Mouse (Mus musculus): Measurements from ENCODE around the gene Pole4. TPM values are rescaled to one million over a fixed set of nuclear protein-coding genes. Genes with fewer than 3 reads are reported as not detected.

Pole4 gene
- polyA plus RNA-seq, 1 experiment from 2014 or later: 103 TPM

DNA sequence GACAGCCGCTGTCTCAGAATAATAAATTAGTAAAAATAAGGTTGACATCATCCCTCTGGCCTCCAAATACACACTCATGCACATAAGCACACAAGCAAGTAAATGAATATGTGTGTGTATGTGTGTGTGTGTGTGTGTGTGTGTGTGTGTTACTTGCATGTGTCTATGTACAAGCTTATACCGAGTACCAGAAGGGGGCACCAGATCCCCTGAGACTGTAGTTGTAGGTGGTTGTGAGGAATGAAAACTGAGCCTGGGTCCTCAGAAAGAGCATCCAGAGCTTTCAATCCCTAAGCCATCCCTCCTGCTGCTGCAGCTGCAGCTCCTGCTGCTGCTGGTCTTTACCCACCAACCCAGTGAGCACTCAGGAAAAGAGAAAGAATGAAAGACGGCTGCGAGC is 96.4 kb downstream of the Pole4 start:
- WGBS: 85% methylated on average over 4 of the region's 4 CpGs
- H3K4me1 ChIP-seq (replicated peaks): peaks cover 10% of the 10 kb centered on the region
- no peak overlapping the region for H3K4me2 ChIP-seq
- H3K36me3 ChIP-seq: no peaks in the 10 kb centered on the region
- no peak overlapping the region for H3K9ac ChIP-seq
- ATAC-seq (ENCODE audit: low FRiP score): no peak
- no peaks in the 10 kb centered on the region for H3K27me3 ChIP-seq
- no peak overlapping the region for H3K4me3 ChIP-seq
- no peaks in the 10 kb centered on the region for H3K9me3 ChIP-seq
- no peak overlapping the region for H3K27ac ChIP-seq

DNA sequence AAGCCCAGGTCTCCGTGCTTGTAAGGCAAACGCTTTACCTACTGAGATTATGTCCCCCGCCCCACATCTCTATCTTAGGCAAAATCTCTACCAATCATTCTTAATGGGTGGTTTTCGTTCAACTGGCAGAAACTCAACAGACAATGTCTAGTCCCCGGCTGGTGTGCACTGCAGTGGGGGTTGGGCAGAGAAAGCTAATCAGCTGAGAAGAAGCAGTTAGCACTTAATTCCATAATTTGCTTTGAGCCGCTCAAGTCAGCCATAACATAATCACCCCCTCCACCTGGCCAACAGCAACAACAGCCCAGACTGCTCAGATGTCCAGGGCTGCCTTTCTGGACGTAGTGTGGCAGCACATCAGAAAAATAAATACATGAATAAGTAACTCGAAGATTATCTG is 100.4 kb downstream of the Pole4 start:
- H3K4me2 ChIP-seq: no peak overlapping the region
- H3K36me3 ChIP-seq: no peaks in the 10 kb centered on the region
- 66% methylated on average over 8 of the region's 8 CpGs for WGBS
- no peak overlapping the region for H3K9ac ChIP-seq
- peaks cover 15% of the 10 kb centered on the region for H3K4me1 ChIP-seq (replicated peaks)
- H3K27me3 ChIP-seq: no peaks in the 10 kb centered on the region
- H3K27ac ChIP-seq: no peak overlapping the region
- ATAC-seq (ENCODE audit: low FRiP score): no peak
- no peaks in the 10 kb centered on the region for H3K9me3 ChIP-seq
- no peak overlapping the region for H3K4me3 ChIP-seq

DNA sequence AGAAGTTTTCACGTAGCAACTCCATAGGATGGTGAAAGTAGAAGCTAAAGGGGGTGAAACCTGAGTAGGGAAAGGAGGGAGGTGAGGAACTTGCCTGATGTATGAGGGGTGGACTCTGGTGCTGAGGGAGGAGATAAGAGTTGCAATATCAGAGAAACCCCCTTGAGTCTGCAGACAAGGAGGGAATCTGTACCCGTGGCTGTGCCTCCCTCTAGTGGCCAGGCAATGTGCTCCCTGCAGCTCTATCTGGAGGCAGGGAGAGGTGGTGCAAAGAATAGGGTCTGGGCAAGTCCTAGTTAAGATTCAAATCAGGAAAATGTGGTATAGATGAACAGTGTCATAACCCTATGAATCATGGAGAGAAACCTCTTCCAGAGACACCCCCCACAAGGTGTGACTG is 101.5 kb downstream of the Pole4 start:
- H3K4me3 ChIP-seq: no peak overlapping the region
- peaks cover 9% of the 10 kb centered on the region; the same call in 1 of the 2 replicates for H3K4me1 ChIP-seq (replicated peaks)
- no peak overlapping the region for H3K4me2 ChIP-seq
- H3K9ac ChIP-seq: no peak overlapping the region
- ATAC-seq (ENCODE audit: low FRiP score): peak; percentile 72; the same call in 1 of the 2 replicates
- H3K27ac ChIP-seq: no peak overlapping the region
- 51% methylated on average over 2 of the region's 2 CpGs for WGBS
- H3K36me3 ChIP-seq: no peaks in the 10 kb centered on the region
- no peaks in the 10 kb centered on the region for H3K27me3 ChIP-seq
- no peaks in the 10 kb centered on the region for H3K9me3 ChIP-seq

DNA sequence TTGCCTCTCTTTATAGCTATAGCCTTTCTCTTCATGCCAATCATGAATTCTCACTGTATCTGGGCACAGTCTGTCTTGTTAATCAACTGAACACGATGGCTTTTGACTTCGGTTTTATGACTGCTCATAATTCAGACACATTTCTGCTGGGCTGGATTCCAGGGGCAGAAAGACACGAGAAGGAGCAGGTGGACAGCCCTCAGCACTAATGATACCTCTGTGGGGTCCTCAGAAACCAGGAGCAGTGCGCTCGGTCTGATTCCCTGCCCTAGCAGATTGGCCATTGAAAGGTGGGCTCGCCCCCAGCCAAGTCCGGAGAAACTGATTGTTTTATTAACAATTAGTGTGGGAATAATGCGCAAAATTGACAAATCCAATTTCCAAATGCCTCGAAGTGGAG is 101.9 kb downstream of the Pole4 start:
- no peak overlapping the region for H3K4me3 ChIP-seq
- no peaks in the 10 kb centered on the region for H3K27me3 ChIP-seq
- 84% methylated on average over 9 of the region's 9 CpGs for WGBS
- no peak for ATAC-seq (ENCODE audit: low FRiP score)
- H3K9me3 ChIP-seq: no peaks in the 10 kb centered on the region
- no peak overlapping the region for H3K4me2 ChIP-seq
- no peaks in the 10 kb centered on the region for H3K36me3 ChIP-seq
- H3K4me1 ChIP-seq (replicated peaks): peaks cover 9% of the 10 kb centered on the region; the same call in 1 of the 2 replicates
- H3K27ac ChIP-seq: no peak overlapping the region
- H3K9ac ChIP-seq: no peak overlapping the region

DNA sequence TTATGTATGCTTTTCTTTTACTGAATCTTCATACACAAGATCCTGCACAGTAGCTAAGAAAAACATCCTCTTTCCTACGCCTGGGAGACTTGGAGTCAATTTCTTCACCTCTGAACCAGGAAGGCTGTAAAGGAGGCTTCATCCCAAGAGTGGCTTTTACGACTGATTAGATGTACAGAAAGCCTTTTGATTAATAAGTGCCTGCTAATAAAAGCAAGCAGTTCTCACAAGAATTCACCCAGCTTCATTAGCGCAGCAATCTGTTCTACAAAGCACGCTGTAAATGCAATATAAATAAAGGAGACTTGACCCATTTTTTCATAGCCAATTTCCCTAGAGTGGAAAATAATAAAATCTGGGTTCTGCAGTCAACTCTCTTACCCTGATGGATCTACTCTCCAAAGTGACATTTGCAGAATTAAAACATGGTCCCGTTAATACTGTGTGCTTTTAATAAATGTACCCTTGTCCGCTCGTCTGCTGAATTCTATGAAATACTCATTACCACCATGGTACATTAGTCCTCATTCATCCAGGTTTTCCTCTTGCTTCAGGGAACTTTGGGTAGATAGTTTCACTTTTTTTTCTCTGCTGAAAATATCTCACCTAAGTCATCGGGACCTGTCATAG is 109.6 kb downstream of the Pole4 start:
- 58% methylated on average over 8 of the region's 8 CpGs for WGBS
- Histone ChIP-seq H3K27ac (no peak overlapping the region), H3K36me3 (no peaks in the 10 kb centered on the region)

DNA sequence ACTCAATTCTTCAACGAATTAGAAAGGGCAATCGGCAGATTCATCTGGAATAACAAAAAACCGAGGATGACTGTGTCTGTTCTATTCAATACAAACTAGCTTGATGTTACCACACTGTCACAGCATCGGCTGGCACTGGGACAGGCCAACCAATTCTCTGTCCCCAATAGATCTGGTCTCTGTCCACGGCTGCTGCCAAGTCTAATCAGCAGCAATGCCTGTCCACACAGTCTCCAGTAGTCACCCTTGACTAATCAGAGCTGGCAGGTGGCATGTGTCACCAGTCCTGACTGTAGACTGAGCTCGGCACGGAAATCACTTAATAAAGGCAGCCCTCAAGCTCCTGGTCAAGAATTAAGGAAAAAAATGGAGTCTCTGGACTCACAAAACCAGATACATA is 115.8 kb downstream of the Pole4 start:
- no peaks in the 10 kb centered on the region for H3K36me3 ChIP-seq
- H3K4me1 ChIP-seq (replicated peaks): no peaks in the 10 kb centered on the region
- no peak overlapping the region for H3K4me3 ChIP-seq
- no peak overlapping the region for H3K9ac ChIP-seq
- no peak for ATAC-seq (ENCODE audit: low FRiP score)
- no peaks in the 10 kb centered on the region for H3K9me3 ChIP-seq
- H3K4me2 ChIP-seq: no peak overlapping the region
- no peaks in the 10 kb centered on the region for H3K27me3 ChIP-seq
- WGBS: 83% methylated on average over 7 of the region's 7 CpGs
- H3K27ac ChIP-seq: no peak overlapping the region

More for the DNA sequence above, 109.6 kb downstream of the Pole4 start:
- Histone ChIP-seq H3K9me3 (no peaks in the 10 kb centered on the region), H3K9ac (no peak overlapping the region), H3K4me2 (no peak overlapping the region), H3K4me1 (replicated peaks) (0 out of 2 replicates have a peak, but pooled peaks cover 4% of the 10 kb centered on the region), H3K4me3 (no peak overlapping the region), H3K27me3 (no peaks in the 10 kb centered on the region)
- 0 out of 2 replicates have a peak, but pooled peaks have one; percentile 17 for ATAC-seq (ENCODE audit: low FRiP score)

DNA sequence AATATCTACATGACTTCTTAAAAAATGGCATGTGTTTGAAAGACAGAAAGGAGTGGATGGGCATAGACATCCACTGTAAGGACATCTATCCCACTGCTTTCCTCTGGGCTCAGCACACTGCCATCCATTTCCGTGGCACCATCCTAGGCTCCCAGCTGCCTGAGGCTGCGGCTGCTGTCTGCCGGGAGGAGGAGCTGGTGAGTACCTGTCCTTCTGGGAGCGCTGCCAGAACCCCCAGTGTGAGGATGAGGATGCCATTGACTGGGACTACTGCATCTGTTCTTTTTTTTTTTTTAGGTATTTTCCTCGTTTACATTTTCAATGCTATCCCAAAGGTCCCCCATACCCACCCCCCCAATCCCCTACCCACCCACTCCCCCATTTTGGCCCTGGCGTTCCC is 119.8 kb downstream of the Pole4 start:
- H3K4me2 ChIP-seq: no peak overlapping the region
- 58% methylated on average over 6 of the region's 6 CpGs for WGBS
- no peaks in the 10 kb centered on the region for H3K27me3 ChIP-seq
- no peaks in the 10 kb centered on the region for H3K9me3 ChIP-seq
- no peak overlapping the region for H3K27ac ChIP-seq
- ATAC-seq (ENCODE audit: low FRiP score): no peak
- no peaks in the 10 kb centered on the region for H3K4me1 ChIP-seq (replicated peaks)
- no peak overlapping the region for H3K4me3 ChIP-seq
- H3K9ac ChIP-seq: no peak overlapping the region
- H3K36me3 ChIP-seq: no peaks in the 10 kb centered on the region

DNA sequence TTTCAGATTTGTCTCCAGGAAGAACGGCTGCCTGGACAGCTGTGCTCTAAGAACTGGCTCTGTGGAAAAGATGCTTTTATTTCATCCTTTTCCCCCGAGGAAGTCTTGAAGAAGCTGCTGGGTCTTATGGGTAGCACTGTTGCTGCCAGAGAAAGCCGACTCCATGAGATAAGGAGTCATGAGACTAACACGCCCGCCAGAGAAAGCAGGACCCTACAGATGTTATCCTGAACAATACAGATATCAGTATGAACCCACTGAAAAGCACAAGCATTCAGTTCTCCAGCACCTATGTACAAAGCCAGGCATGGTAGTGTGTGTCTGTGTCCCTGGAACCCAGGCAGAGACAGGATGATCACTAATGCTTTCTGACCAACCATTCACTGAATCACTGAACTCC is 129.7 kb downstream of the Pole4 start:
- Histone ChIP-seq H3K4me3 (no peak overlapping the region), H3K36me3 (no peaks in the 10 kb centered on the region), H3K4me1 (replicated peaks) (no peaks in the 10 kb centered on the region), H3K27ac (no peak overlapping the region), H3K4me2 (no peak overlapping the region), H3K9me3 (no peaks in the 10 kb centered on the region), H3K9ac (no peak overlapping the region), H3K27me3 (no peaks in the 10 kb centered on the region)
- WGBS: 91% methylated on average over 5 of the region's 5 CpGs
- ATAC-seq (ENCODE audit: low FRiP score): no peak

Other genes with a start within 250 kb of the Pole4 start
- 3.7 TPM in 2 replicates for gene Hk2, start 69.1 kb upstream of the Pole4 start, polyA plus RNA-seq (2015; fragmentation: Nextera tagmentation; extraction: Ambion mirVana)
- gene Sema4f, start 234.4 kb upstream of the Pole4 start, polyA plus RNA-seq (2015; fragmentation: Nextera tagmentation; extraction: Ambion mirVana): 17.5 and 18.6 TPM in 2 replicates
- not detected in 2 replicates for gene M1ap, start 241.5 kb upstream of the Pole4 start, polyA plus RNA-seq (2015; fragmentation: Nextera tagmentation; extraction: Ambion mirVana)